Mouse (Mus musculus): ENCODE measurements around the gene Npm1. TPM values are rescaled to one million over a fixed set of nuclear protein-coding genes. Genes with fewer than 3 reads are reported as not detected.

Npm1 gene
- polyA plus RNA-seq, 1 experiment: 267 TPM

- 76% methylated on average over 13 of the region's 13 CpGs for WGBS
- Histone ChIP-seq H3K4me3 (replicated peaks; ENCODE audit: insufficient read depth, low read depth, low read length) (no peak overlapping the region), H3K4me1 (ENCODE audit: control insufficient read depth, insufficient read depth, low read length) (no peaks in the 10 kb centered on the region; the same call in 1 of the 2 replicates), H3K27ac (ENCODE audit: insufficient read depth, low read length) (no peak overlapping the region), H3K27me3 (ENCODE audit: control insufficient read depth, insufficient read depth, low read length) (peaks cover 2% of the 10 kb centered on the region; the same call in 1 of the 2 replicates)
- no peak for DNase-seq
- no peak for TF ChIP-seq POLR2A (IDR thresholded peaks at IDR 0.05; ENCODE audit: borderline replicate concordance, insufficient read depth, low read length)
- no peak for TF ChIP-seq CTCF (IDR thresholded peaks at IDR 0.05; ENCODE audit: borderline replicate concordance, insufficient read depth, low read depth, low read length)
These were observed 59.6 kb downstream of the Npm1 start for GRCm38 (mm10) chr11:33103291-33103943.

Other genes with a start within 250 kb of the Npm1 start
- gene Fgf18, start 15.8 kb downstream of the Npm1 start, polyA plus RNA-seq (2012; rRNA removed): 5.4 and 7.2 TPM in 2 replicates
- 12.4 and 14.3 TPM in 2 replicates for gene Tlx3, start 40.4 kb upstream of the Npm1 start, polyA plus RNA-seq (2012; rRNA removed)
- 0.51 and 1.0 TPM in 2 replicates for gene Gm12117, start 113.5 kb upstream of the Npm1 start, polyA plus RNA-seq (2012; rRNA removed)